Mouse (Mus musculus) megakaryocyte-erythroid progenitor cell, adult 5 weeks (primary cell): ENCODE measurements around the gene Kcnd1. TPM values are rescaled to one million over a fixed set of nuclear protein-coding genes. Genes with fewer than 3 reads are reported as not detected.

Source experiments
- polyA plus RNA-seq: library from polyadenylated mRNA; stranded (reverse); fragments of >175 nt; gene quantifications from 2 replicates; pipeline ENCODE4 v1.2.3, GENCODE M21; 2012

Gene Kcnd1
- polyA plus RNA-seq: 0.55 and 0.57 TPM in 2 replicates

GRCm38 (mm10) chrX:7821865-7822779 is at the start of gene Kcnd1:
TSS of gene Kcnd1 (plus strand) at chrX:7822289.

GRCm38 (mm10) chrX:7789542-7790136 is 32.5 kb upstream of the Kcnd1 start, which contains the start of gene Gripap1:
TSS of gene Gripap1 (plus strand) at chrX:7789765.

GRCm38 (mm10) chrX:7841163-7842162 is 19.4 kb downstream of the Kcnd1 start, which contains the start of gene Otud5:
TSS of gene Otud5 (plus strand) at chrX:7841364.

GRCm38 (mm10) chrX:7878007-7878419 is 55.9 kb downstream of the Kcnd1 start, which contains the start of gene Pim2:
TSS of gene Pim2 (plus strand) at chrX:7878262.

GRCm38 (mm10) chrX:7883841-7884567 is 61.9 kb downstream of the Kcnd1 start, which contains the start of gene Slc35a2:
TSS of gene Slc35a2 (plus strand) at chrX:7884028.

Other genes with a start within 250 kb of the Kcnd1 start
- 0.33 TPM in 1 of 2 replicates, not detected in the other for gene Foxp3, start 248.6 kb upstream of the Kcnd1 start, polyA plus RNA-seq
- 1.0 and 1.5 TPM in 2 replicates for gene Ppp1r3f, start 248.0 kb upstream of the Kcnd1 start, polyA plus RNA-seq
- 54.9 and 59.4 TPM in 2 replicates for gene Ccdc22, start 216.8 kb upstream of the Kcnd1 start, polyA plus RNA-seq
- gene Cacna1f, start 215.2 kb upstream of the Kcnd1 start, polyA plus RNA-seq: 0.15 and 0.20 TPM in 2 replicates
- 0.37 and 0.49 TPM in 2 replicates for gene Syp, start 183.8 kb upstream of the Kcnd1 start, polyA plus RNA-seq
- 21.9 and 25.7 TPM in 2 replicates for gene Prickle3, start 165.0 kb upstream of the Kcnd1 start, polyA plus RNA-seq
- 78.6 and 85.3 TPM in 2 replicates for gene Plp2, start 150.9 kb upstream of the Kcnd1 start, polyA plus RNA-seq
- 0.02 and 0.16 TPM in 2 replicates for gene Magix, start 141.0 kb upstream of the Kcnd1 start, polyA plus RNA-seq
- gene Gpkow, start 125.2 kb upstream of the Kcnd1 start, polyA plus RNA-seq: 7.6 and 9.3 TPM in 2 replicates
- 29.1 and 38.9 TPM in 2 replicates for gene Wdr45, start 108.0 kb upstream of the Kcnd1 start, polyA plus RNA-seq
- gene Gm45208, start 100.0 kb upstream of the Kcnd1 start, polyA plus RNA-seq: 5.4 and 5.5 TPM in 2 replicates
- gene Praf2, start 93.8 kb upstream of the Kcnd1 start, polyA plus RNA-seq: 13.0 and 14.3 TPM in 2 replicates
- 9.2 and 12.0 TPM in 2 replicates for gene Ccdc120, start 71.4 kb upstream of the Kcnd1 start, polyA plus RNA-seq
- gene Tfe3, start 59.7 kb upstream of the Kcnd1 start, polyA plus RNA-seq: 35.0 and 39.3 TPM in 2 replicates
- gene Gripap1, start 32.5 kb upstream of the Kcnd1 start, polyA plus RNA-seq: 30.7 and 49.9 TPM in 2 replicates
- gene Otud5, start 19.1 kb downstream of the Kcnd1 start, polyA plus RNA-seq: 82.6 and 87.6 TPM in 2 replicates
- 24.2 and 25.3 TPM in 2 replicates for gene Pim2, start 56.0 kb downstream of the Kcnd1 start, polyA plus RNA-seq
- 43.2 and 61.9 TPM in 2 replicates for gene Slc35a2, start 61.7 kb downstream of the Kcnd1 start, polyA plus RNA-seq
- 168 and 179 TPM in 2 replicates for gene Pqbp1, start 77.0 kb downstream of the Kcnd1 start, polyA plus RNA-seq
- 115 and 120 TPM in 2 replicates for gene Timm17b, start 77.1 kb downstream of the Kcnd1 start, polyA plus RNA-seq
- gene Gm10491, start 85.5 kb downstream of the Kcnd1 start, polyA plus RNA-seq: not detected in 2 replicates
- gene Gm10490, start 87.3 kb downstream of the Kcnd1 start, polyA plus RNA-seq: not detected in 2 replicates
- 0.06 TPM in 2 replicates for gene Pcsk1n, start 97.5 kb downstream of the Kcnd1 start, polyA plus RNA-seq
- gene Eras, start 106.3 kb downstream of the Kcnd1 start, polyA plus RNA-seq: not detected in 2 replicates
- 8.0 and 10.3 TPM in 2 replicates for gene Hdac6, start 125.6 kb downstream of the Kcnd1 start, polyA plus RNA-seq
- gene Gata1, start 155.8 kb downstream of the Kcnd1 start, polyA plus RNA-seq: 28.0 and 45.7 TPM in 2 replicates
- gene Glod5, start 196.2 kb downstream of the Kcnd1 start, polyA plus RNA-seq: not detected in 2 replicates